Mouse (Mus musculus) granulocyte monocyte progenitor cell, adult 5-6 weeks (primary cell): ENCODE results near the gene Csrnp3. TPM values are rescaled to one million over a fixed set of nuclear protein-coding genes. Genes with fewer than 3 reads are reported as not detected.

ENCODE experiments used
- ATAC-seq: replicated peaks from 2 replicates; pipeline ENCODE4 v1.8.0; 2016; ENCODE audit warnings: mild to moderate bottlenecking, moderate TSS enrichment, inconsistent platforms; ENCODE audit not compliant: poor library complexity, severe bottlenecking
- total RNA-seq, 2 experiments: library from RNA; stranded (forward) in 1 of 2; stranded (reverse) in 1 of 2; fragments of 200-712, 200-1000 nt in 1 of 2; fragments of >200 nt in 1 of 2; fragmentation: Nextera tagmentation in 1 of 2; gene quantifications; 2 replicates each; pipeline ENCODE4 v1.2.3; 2014 to 2017

Csrnp3 gene
- total RNA-seq, 2 experiments from 2014 or later: not detected

- no peak for ATAC-seq
These were observed 19.3 kb downstream of the Csrnp3 start for GRCm38 (mm10) chr2:65864778-65865339.

- ATAC-seq: no peak
These were observed 25.5 kb downstream of the Csrnp3 start for GRCm38 (mm10) chr2:65870919-65871582.

GRCm38 (mm10) chr2:65891590-65891989, 46.0 kb downstream of the Csrnp3 start:
- ATAC-seq: no peak

GRCm38 (mm10) chr2:65893241-65893640, 47.7 kb downstream of the Csrnp3 start:
- ATAC-seq: no peak

- ATAC-seq: no peak
These were observed 48.7 kb downstream of the Csrnp3 start for GRCm38 (mm10) chr2:65894299-65894698.

GRCm38 (mm10) chr2:65896542-65896941, 51.0 kb downstream of the Csrnp3 start:
- no peak for ATAC-seq

- no peak for ATAC-seq
These were observed 51.5 kb downstream of the Csrnp3 start for GRCm38 (mm10) chr2:65897084-65897483.

GRCm38 (mm10) chr2:65899478-65899877, 53.9 kb downstream of the Csrnp3 start:
- no peak for ATAC-seq

GRCm38 (mm10) chr2:65908526-65908925, 63.0 kb downstream of the Csrnp3 start:
- no peak for ATAC-seq

- ATAC-seq: no peak
These were observed 64.4 kb downstream of the Csrnp3 start for GRCm38 (mm10) chr2:65909724-65910521.

- ATAC-seq: no peak
These were observed 70.4 kb downstream of the Csrnp3 start for GRCm38 (mm10) chr2:65915994-65916393.

GRCm38 (mm10) chr2:65920651-65921412, 75.3 kb downstream of the Csrnp3 start:
- no peak for ATAC-seq

- no peak for ATAC-seq
These were observed 79.9 kb downstream of the Csrnp3 start for GRCm38 (mm10) chr2:65925363-65925941.

- no peak for ATAC-seq
These were observed 81.6 kb downstream of the Csrnp3 start for GRCm38 (mm10) chr2:65926935-65927708.

GRCm38 (mm10) chr2:65929286-65929685, 83.7 kb downstream of the Csrnp3 start:
- ATAC-seq: no peak

- ATAC-seq: no peak
These were observed 84.4 kb downstream of the Csrnp3 start for GRCm38 (mm10) chr2:65929927-65930326.

- ATAC-seq: no peak
These were observed 85.7 kb downstream of the Csrnp3 start for GRCm38 (mm10) chr2:65931313-65931712.

GRCm38 (mm10) chr2:65931841-65932311, 86.3 kb downstream of the Csrnp3 start:
- peak; percentile 37; the same call in 1 of the 2 replicates for ATAC-seq

GRCm38 (mm10) chr2:65934099-65934498, 88.5 kb downstream of the Csrnp3 start:
- ATAC-seq: no peak
